Mouse (Mus musculus): ENCODE measurements around the gene Asb15. TPM values are rescaled to one million over a fixed set of nuclear protein-coding genes. Genes with fewer than 3 reads are reported as not detected.

Gene Asb15
- polyA plus RNA-seq, 1 experiment from 2014 or later = 0.04 TPM

DNA sequence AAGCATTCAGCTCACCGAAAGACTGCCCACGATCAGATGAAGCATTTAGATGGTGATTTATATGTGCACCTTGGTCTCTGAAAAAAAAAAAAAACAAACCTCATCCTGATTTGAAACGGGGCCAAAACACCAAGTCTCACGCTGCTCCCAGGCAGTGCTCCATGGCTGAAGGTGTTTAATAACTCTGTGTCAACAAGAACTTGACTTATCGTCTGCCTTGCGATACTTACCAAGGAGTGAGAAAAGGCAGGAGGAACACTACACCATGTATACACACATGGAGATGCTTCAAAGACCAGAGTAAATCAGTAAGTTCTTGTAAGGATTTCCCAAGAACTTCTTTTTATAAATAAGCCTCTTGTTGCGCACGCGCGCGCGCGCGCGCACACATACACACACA lies 79.6 kb downstream of the Asb15 start:
- no peak overlapping the region for H3K4me3 ChIP-seq (ENCODE audit: low read depth, low read length)
- no peak overlapping the region for H3K9ac ChIP-seq (ENCODE audit: low read depth, low read length)
- ATAC-seq (ENCODE audit: low read depth) = no peak
- H3K36me3 ChIP-seq (ENCODE audit: control insufficient read depth, insufficient read depth) = no peaks in the 10 kb centered on the region
- H3K27me3 ChIP-seq (ENCODE audit: control insufficient read depth, insufficient read depth, low read depth, low read length) = no peaks in the 10 kb centered on the region
- H3K4me2 ChIP-seq (ENCODE audit: low read depth, low read length) = no peak overlapping the region
- H3K27ac ChIP-seq (ENCODE audit: low read length) = no peak overlapping the region
- 87% methylated on average over 15 of the region's 15 CpGs for WGBS (ENCODE audit: insufficient replicate concordance)
- H3K4me1 ChIP-seq (ENCODE audit: control insufficient read depth, low read depth, low read length) = no peaks in the 10 kb centered on the region
- H3K9me3 ChIP-seq (replicated peaks; ENCODE audit: control insufficient read depth, low read length) = no peaks in the 10 kb centered on the region

GRCm38 (mm10) chr6:24608129-24608528 lies 80.2 kb downstream of the Asb15 start:
- Histone ChIP-seq H3K9ac (ENCODE audit: low read depth, low read length) (no peak overlapping the region), H3K27me3 (ENCODE audit: control insufficient read depth, insufficient read depth, low read depth, low read length) (no peaks in the 10 kb centered on the region), H3K36me3 (ENCODE audit: control insufficient read depth, insufficient read depth) (no peaks in the 10 kb centered on the region), H3K9me3 (replicated peaks; ENCODE audit: control insufficient read depth, low read length) (no peaks in the 10 kb centered on the region), H3K4me1 (ENCODE audit: control insufficient read depth, low read depth, low read length) (no peaks in the 10 kb centered on the region), H3K4me3 (ENCODE audit: low read depth, low read length) (no peak overlapping the region), H3K4me2 (ENCODE audit: low read depth, low read length) (no peak overlapping the region), H3K27ac (ENCODE audit: low read length) (no peak overlapping the region)
- WGBS (ENCODE audit: insufficient replicate concordance) = 68% methylated on average over 4 of the region's 4 CpGs
- no peak for ATAC-seq (ENCODE audit: low read depth)

- Histone ChIP-seq H3K4me2 (ENCODE audit: low read depth, low read length) (no peak overlapping the region), H3K27me3 (ENCODE audit: control insufficient read depth, insufficient read depth, low read depth, low read length) (no peaks in the 10 kb centered on the region), H3K4me3 (ENCODE audit: low read depth, low read length) (no peak overlapping the region), H3K9ac (ENCODE audit: low read depth, low read length) (no peak overlapping the region), H3K36me3 (ENCODE audit: control insufficient read depth, insufficient read depth) (no peaks in the 10 kb centered on the region), H3K4me1 (ENCODE audit: control insufficient read depth, low read depth, low read length) (no peaks in the 10 kb centered on the region), H3K9me3 (replicated peaks; ENCODE audit: control insufficient read depth, low read length) (no peaks in the 10 kb centered on the region), H3K27ac (ENCODE audit: low read length) (no peak overlapping the region)
- WGBS (ENCODE audit: insufficient replicate concordance) = 67% methylated on average over 3 of the region's 3 CpGs
- ATAC-seq (ENCODE audit: low read depth) = no peak
Observed at GRCm38 (mm10) chr6:24608682-24609081, 80.7 kb downstream of the Asb15 start.

GRCm38 (mm10) chr6:24609531-24609930 lies 81.6 kb downstream of the Asb15 start:
- Histone ChIP-seq H3K36me3 (ENCODE audit: control insufficient read depth, insufficient read depth) (0 out of 2 replicates have a peak, but pooled peaks cover 2% of the 10 kb centered on the region), H3K4me3 (ENCODE audit: low read depth, low read length) (no peak overlapping the region), H3K4me1 (ENCODE audit: control insufficient read depth, low read depth, low read length) (no peaks in the 10 kb centered on the region), H3K27ac (ENCODE audit: low read length) (no peak overlapping the region), H3K4me2 (ENCODE audit: low read depth, low read length) (no peak overlapping the region), H3K9me3 (replicated peaks; ENCODE audit: control insufficient read depth, low read length) (no peaks in the 10 kb centered on the region), H3K9ac (ENCODE audit: low read depth, low read length) (no peak overlapping the region), H3K27me3 (ENCODE audit: control insufficient read depth, insufficient read depth, low read depth, low read length) (no peaks in the 10 kb centered on the region)
- no peak for ATAC-seq (ENCODE audit: low read depth)
- 63% methylated on average over 4 of the region's 4 CpGs for WGBS (ENCODE audit: insufficient replicate concordance)

DNA sequence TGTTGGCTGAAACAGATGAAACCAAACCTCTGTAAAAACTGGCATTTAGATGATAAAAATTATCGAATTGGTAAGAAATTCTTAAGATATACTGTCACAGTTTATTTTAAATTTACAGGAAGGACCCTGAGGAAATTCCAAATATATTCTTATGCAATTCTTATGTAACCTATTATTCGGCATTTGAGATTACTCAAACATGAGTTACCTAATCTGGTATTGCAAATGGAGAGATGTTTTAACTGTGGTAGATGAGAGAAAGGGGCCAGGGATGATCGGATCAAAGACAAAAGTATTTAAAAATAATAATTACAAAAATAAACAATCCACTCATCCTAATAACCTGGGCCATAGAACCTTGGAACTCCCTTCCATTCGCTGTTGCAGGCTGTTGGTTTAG lies 82.4 kb downstream of the Asb15 start:
- Histone ChIP-seq H3K9me3 (replicated peaks; ENCODE audit: control insufficient read depth, low read length) (no peaks in the 10 kb centered on the region), H3K4me1 (ENCODE audit: control insufficient read depth, low read depth, low read length) (no peaks in the 10 kb centered on the region), H3K4me3 (ENCODE audit: low read depth, low read length) (no peak overlapping the region), H3K27ac (ENCODE audit: low read length) (no peak overlapping the region), H3K9ac (ENCODE audit: low read depth, low read length) (no peak overlapping the region), H3K36me3 (ENCODE audit: control insufficient read depth, insufficient read depth) (peaks cover 7% of the 10 kb centered on the region), H3K4me2 (ENCODE audit: low read depth, low read length) (no peak overlapping the region), H3K27me3 (ENCODE audit: control insufficient read depth, insufficient read depth, low read depth, low read length) (no peaks in the 10 kb centered on the region)
- 67% methylated on average over 4 of the region's 4 CpGs for WGBS (ENCODE audit: insufficient replicate concordance)
- no peak for ATAC-seq (ENCODE audit: low read depth)

DNA sequence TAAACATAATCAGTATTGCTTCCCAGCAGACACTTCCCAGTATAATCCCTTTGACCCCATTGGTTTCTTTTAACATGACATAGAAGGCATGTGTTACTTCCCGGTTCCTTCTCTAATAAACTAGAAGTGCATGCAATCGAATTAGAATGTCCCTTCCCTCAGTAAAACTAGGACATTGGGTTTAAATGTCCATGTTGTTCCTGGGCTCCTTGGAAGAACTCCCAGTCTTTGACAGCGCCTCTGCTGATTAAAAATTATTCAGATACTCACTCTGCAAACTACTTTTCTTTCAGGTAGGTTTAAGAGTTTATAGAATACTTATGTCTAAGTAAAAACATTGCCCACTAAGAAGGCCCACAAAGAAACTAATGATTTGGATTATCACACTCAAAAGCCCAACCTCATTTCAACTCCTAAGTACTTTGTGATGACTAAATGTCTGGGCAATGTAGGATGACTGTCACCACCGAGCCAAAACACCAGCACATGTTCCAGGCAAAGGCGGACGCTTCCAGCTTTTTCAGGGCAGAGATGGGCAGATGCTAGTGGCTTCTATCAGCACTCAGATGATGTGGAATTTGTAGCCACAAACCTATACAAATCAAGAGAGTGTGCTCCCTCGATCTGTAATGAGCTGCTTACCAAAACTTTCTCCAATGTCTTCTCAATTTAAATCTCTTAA lies 84.3 kb downstream of the Asb15 start:
- peaks cover 12% of the 10 kb centered on the region for H3K36me3 ChIP-seq (ENCODE audit: control insufficient read depth, insufficient read depth)
- H3K4me1 ChIP-seq (ENCODE audit: control insufficient read depth, low read depth, low read length) = no peaks in the 10 kb centered on the region
- H3K27ac ChIP-seq (ENCODE audit: low read length) = no peak overlapping the region
- ATAC-seq (ENCODE audit: low read depth) = no peak
- H3K4me3 ChIP-seq (ENCODE audit: low read depth, low read length) = no peak overlapping the region
- H3K9ac ChIP-seq (ENCODE audit: low read depth, low read length) = no peak overlapping the region
- H3K27me3 ChIP-seq (ENCODE audit: control insufficient read depth, insufficient read depth, low read depth, low read length) = no peaks in the 10 kb centered on the region
- no peaks in the 10 kb centered on the region for H3K9me3 ChIP-seq (replicated peaks; ENCODE audit: control insufficient read depth, low read length)
- H3K4me2 ChIP-seq (ENCODE audit: low read depth, low read length) = no peak overlapping the region
- WGBS (ENCODE audit: insufficient replicate concordance) = 80% methylated on average over 7 of the region's 7 CpGs

DNA sequence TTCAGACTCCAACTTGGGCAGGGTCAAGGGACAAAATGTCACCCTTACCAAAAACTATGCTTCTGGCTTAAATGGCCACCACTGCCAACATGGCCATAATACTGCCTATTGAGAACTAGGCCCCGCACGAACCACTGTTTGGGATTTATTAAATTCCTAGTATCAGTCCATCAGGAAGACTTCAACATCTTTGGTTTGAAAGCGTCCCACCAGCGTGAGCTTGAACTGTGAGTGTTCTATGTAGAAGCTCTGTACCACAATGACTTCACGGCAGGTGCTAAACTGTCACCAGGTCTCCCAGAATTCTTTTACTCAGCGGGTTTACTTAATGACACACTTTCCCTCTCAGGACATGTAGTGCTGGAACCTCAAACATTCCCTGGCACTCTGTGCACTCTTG lies 85.4 kb downstream of the Asb15 start:
- H3K4me3 ChIP-seq (ENCODE audit: low read depth, low read length) = no peak overlapping the region

DNA sequence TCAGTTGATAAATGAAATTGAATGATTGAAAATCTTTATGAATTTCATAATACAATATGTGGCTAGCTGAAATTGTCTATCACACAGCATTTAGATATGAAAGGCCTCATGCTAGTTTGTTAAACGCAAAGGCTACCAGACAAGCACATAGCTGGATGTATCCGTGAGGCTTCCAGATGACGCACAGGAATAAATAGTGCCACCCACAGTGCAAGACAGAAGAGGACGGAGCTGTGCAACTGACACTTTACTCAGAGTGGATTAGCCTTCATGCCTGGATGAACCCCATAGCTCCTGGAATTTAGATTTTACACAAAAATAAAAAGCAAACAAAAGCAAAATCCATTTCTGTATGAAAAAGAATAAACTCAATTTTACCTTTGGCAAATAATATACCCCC lies 86.0 kb downstream of the Asb15 start:
- Histone ChIP-seq H3K27me3 (ENCODE audit: control insufficient read depth, insufficient read depth, low read depth, low read length) (no peaks in the 10 kb centered on the region), H3K36me3 (ENCODE audit: control insufficient read depth, insufficient read depth) (peaks cover 15% of the 10 kb centered on the region), H3K27ac (ENCODE audit: low read length) (no peak overlapping the region), H3K9ac (ENCODE audit: low read depth, low read length) (no peak overlapping the region), H3K4me1 (ENCODE audit: control insufficient read depth, low read depth, low read length) (no peaks in the 10 kb centered on the region), H3K9me3 (replicated peaks; ENCODE audit: control insufficient read depth, low read length) (no peaks in the 10 kb centered on the region), H3K4me2 (ENCODE audit: low read depth, low read length) (no peak overlapping the region), H3K4me3 (ENCODE audit: low read depth, low read length) (no peak overlapping the region)
- no peak for ATAC-seq (ENCODE audit: low read depth)
- 83% methylated on average over 4 of the region's 4 CpGs for WGBS (ENCODE audit: insufficient replicate concordance)

More for the DNA sequence above, 85.4 kb downstream of the Asb15 start:
- Histone ChIP-seq H3K27ac (ENCODE audit: low read length) (no peak overlapping the region), H3K27me3 (ENCODE audit: control insufficient read depth, insufficient read depth, low read depth, low read length) (no peaks in the 10 kb centered on the region), H3K9ac (ENCODE audit: low read depth, low read length) (no peak overlapping the region), H3K9me3 (replicated peaks; ENCODE audit: control insufficient read depth, low read length) (no peaks in the 10 kb centered on the region), H3K36me3 (ENCODE audit: control insufficient read depth, insufficient read depth) (peaks cover 15% of the 10 kb centered on the region), H3K4me2 (ENCODE audit: low read depth, low read length) (no peak overlapping the region), H3K4me1 (ENCODE audit: control insufficient read depth, low read depth, low read length) (no peaks in the 10 kb centered on the region)
- WGBS (ENCODE audit: insufficient replicate concordance) = 93% methylated on average over 6 of the region's 6 CpGs
- ATAC-seq (ENCODE audit: low read depth) = no peak

- no peak overlapping the region for H3K4me3 ChIP-seq (ENCODE audit: low read depth, low read length)
- H3K9ac ChIP-seq (ENCODE audit: low read depth, low read length) = no peak overlapping the region
- no peak overlapping the region for H3K27ac ChIP-seq (ENCODE audit: low read length)
- no peaks in the 10 kb centered on the region for H3K9me3 ChIP-seq (replicated peaks; ENCODE audit: control insufficient read depth, low read length)
- peaks cover 15% of the 10 kb centered on the region for H3K36me3 ChIP-seq (ENCODE audit: control insufficient read depth, insufficient read depth)
- WGBS (ENCODE audit: insufficient replicate concordance) = 85% methylated on average over 4 of the region's 4 CpGs
- H3K27me3 ChIP-seq (ENCODE audit: control insufficient read depth, insufficient read depth, low read depth, low read length) = no peaks in the 10 kb centered on the region
- H3K4me1 ChIP-seq (ENCODE audit: control insufficient read depth, low read depth, low read length) = no peaks in the 10 kb centered on the region
- ATAC-seq (ENCODE audit: low read depth) = no peak
- H3K4me2 ChIP-seq (ENCODE audit: low read depth, low read length) = no peak overlapping the region
Observed at GRCm38 (mm10) chr6:24616746-24617145, 88.8 kb downstream of the Asb15 start.

Data from liver, embryonic 16.5 days (tissue).